Mouse (Mus musculus) urinary bladder, postnatal 4 days (tissue): ENCODE measurements around the gene Rpia.
A peak's percentile ranks its signal among the peaks of the same experiment; 100 is the strongest.

Experiments used
- DNase-seq, 2 experiments: peaks; one replicate each; pipeline ENCODE4 v3.0.0; 2021 to 2022; ENCODE audit warnings: low spot score in 2 of 2

Gene Rpia

GRCm38 (mm10) chr6:70805267-70805666, 13.2 kb upstream of the Rpia start:
- DNase-seq: no peak

DNA sequence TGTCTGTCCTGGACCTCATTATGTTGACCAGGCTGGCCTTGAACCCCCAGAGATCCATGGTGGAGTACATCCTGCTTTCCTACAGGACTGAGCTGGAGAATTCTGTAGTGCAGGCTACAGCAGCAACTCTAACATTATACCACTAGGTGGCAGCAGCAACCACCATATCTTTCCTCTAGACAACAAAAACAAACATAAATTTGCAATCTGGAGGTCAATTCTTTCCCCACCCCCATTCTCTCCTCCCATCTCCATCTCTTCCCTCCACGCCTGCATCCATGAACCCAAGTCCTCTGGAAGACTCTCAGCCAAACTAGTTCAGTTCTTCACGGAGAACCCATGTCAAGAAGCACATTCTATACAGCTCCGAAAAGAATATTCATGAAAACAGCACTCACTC, 12.6 kb upstream of the Rpia start:
- no peak for DNase-seq

DNA sequence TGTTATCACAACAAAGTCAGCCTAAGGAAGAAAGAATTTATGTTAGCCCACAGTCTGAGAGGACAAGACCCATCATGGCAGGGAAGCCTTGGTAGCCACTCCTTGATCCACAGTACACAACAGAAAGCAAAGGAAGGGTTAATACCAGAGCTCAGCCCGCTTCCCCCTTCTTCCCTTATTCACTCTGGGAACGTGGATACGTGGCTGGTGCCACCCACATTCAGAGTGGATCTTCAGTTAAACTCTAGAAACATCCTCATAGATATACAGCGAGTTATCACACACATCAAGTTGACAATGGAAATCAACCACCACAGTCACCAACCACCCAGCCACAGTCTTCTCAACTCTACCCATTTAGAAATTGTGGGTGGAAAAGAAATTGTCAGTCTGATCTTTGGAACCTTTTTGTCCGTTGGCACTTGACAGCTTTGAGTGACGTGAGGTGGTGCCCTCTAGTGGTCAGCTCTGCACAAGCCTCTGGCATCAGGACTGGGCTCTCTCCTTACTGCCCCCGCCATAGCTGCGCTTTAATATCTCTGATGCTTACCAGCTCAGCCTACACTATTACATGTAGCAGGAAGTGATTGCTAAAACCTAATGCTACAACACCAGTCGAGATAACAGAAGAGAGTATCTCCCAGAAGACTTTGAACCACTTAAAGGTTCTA, 5.7 kb upstream of the Rpia start:
- peak in 1 of 2 experiments; percentile 36 for DNase-seq

GRCm38 (mm10) chr6:70796940-70797339, 4.9 kb upstream of the Rpia start:
- DNase-seq: no peak

DNA sequence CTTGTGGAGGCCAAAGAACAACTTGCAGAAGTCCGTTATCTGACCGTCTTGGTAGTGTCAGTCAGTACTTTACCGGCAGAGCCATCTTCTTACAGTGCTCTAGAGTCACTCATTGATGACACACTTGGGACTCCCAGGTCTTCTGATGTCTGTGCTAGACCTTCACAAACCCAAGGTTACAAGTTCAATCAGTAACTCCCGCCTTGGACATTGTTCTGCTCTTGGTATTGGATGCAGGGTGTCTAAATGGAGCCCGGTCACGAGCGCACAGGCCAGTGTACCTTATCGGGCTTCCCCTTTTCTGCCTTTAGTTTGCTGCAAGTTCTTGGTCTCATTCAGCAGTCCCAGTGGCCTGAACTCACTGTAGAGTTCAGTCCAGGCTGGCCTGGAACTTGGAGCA, 612 bp upstream of the Rpia start:
- no peak for DNase-seq

DNA sequence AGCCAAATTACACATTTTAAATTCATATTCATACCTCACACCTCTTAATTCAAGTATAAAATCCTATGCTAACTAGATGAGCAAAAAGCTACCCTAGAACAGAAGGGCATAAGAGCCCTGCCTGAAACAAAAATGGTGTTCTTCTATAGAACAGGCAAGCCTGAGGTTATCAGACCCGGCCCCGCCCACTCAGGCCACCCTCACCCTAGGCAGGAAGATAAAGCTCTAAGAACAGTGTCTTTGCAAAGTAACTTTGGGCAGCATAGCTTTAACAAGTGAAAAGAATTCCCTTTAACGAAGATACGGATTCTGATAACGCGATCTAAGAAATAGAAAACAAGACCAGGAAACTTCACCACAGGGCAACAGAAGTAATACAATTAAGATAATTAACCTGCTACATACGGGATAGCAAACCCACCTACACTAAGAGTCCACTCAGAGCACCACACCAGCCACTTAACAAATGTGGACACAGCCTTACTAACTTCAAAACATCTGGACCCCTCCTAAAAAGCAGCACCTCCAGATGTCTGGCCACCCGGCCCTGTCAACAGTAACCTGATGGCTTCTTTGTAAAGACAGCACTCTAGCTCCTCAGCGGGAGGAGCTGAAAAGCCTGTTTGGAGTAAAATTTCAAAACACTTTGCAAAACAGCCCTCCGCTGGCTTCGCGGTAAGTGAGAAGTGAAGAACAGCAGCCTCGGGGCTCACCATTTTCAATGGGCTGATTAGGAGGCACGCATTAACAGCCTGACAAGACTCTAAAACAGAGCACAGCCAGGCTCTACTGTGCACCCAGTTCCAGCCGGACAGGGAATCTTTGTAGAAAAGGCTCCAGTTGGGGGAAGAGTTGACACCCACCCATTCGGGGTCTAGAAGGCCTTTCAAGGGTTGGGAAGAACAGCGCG, 925 bp downstream of the Rpia start:
- no peak for DNase-seq

GRCm38 (mm10) chr6:70790034-70790650, 1.9 kb downstream of the Rpia start:
- DNase-seq: no peak

DNA sequence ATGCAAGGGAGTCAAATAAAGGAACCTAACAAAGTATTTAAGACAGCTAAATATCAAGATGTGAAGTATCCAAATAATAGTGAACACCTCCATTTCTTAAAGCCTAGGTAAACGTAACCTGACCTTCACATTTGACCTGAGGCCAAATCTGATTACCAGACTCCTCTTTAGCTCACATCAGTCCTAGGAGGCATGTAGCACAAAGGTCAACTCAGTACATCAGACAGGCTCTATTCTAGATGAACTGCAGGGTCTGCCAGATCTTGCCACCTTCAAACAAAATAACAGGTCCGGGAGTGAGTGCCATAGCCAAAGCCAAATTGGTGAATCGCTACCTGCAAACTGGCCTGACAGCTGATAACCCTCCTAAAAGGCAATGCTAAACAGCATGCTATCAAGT, 2.9 kb downstream of the Rpia start:
- no peak for DNase-seq

GRCm38 (mm10) chr6:70787524-70787923, 4.5 kb downstream of the Rpia start:
- no peak for DNase-seq

DNA sequence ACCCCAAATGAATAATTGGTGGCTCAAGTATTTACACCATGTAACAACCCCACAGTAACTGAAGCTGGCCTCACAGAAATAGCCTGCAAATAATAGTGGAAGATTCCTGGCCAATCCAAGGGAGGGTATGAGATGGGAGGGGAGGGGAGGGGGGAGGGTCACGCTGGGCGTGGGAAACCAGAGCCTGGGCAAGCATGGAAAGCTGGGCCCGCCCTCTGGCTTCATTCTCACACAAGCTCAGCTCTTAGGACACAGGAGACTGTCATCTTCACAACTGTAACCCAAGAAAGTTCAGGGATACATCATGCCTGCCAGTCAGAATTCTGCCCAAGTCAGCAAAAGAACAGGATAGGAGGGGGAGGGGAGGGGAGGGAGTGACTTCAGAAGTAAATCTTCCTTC, 6.2 kb downstream of the Rpia start:
- no peak for DNase-seq

DNA sequence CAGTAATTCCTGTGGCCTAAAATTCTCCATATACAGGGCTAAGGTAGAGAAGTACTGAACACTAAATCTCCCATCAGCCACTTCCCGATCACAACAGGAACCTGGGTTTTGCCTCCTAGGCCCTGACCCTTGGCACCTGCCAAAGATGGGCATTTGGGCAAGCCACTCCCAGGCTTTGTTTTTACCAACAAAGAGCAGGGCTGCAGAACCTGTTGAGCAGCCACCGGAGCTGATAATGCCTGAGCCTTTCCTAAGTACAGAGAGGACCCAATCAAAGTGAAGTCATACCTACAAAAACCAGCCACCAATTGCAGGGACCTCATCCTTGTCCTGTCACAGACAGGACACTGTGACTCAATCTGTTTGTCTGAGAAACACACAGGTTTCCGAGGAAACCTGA, 7.2 kb downstream of the Rpia start:
- DNase-seq: no peak

DNA sequence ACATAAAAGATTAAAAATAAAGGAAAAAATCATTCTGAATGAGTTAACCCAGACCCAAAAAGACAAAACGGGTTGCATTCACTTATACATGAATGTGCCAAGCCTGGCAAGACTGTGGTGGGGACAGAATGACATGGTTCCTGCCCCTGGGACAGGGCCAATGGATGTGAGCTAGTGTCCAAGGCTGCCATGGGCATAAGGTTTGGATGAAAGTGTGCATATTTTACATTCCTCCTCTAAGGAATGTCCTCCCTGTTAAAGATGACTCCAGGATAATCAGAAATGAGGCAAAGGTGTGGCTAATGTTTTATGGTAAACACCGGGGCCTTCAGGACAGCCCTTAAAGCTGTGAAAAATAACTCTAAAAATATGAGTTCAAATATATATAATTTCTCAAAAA, 10.7 kb downstream of the Rpia start:
- no peak for DNase-seq

GRCm38 (mm10) chr6:70774372-70774771, 17.7 kb downstream of the Rpia start:
- DNase-seq: no peak

- DNase-seq: no peak
Measured at GRCm38 (mm10) chr6:70773769-70774168, 18.3 kb downstream of the Rpia start.

- peak; percentile 37 to 74 for DNase-seq
Measured at GRCm38 (mm10) chr6:70768769-70769168, 23.3 kb downstream of the Rpia start.

GRCm38 (mm10) chr6:70765076-70765475, 27.0 kb downstream of the Rpia start:
- no peak for DNase-seq

DNA sequence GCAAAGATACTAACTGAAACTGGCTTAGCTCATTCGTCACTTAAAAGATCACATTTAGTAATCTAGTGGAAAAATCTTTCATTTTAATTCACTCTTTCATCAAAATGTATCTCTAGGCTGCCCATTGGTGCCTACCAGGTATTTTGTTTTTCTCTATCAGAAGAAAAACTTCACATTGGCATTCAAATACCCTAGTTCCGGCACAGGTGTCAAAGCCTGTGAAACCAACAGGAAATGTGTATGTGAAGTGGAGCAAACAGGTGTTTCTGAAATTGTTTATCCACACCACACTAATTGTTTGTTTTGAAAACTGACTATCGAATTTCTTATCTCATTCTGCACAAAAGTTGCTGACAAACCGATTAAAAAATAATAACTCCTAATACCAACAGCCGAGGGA, 27.5 kb downstream of the Rpia start:
- DNase-seq: no peak

GRCm38 (mm10) chr6:70763881-70764280, 28.2 kb downstream of the Rpia start:
- DNase-seq: no peak

DNA sequence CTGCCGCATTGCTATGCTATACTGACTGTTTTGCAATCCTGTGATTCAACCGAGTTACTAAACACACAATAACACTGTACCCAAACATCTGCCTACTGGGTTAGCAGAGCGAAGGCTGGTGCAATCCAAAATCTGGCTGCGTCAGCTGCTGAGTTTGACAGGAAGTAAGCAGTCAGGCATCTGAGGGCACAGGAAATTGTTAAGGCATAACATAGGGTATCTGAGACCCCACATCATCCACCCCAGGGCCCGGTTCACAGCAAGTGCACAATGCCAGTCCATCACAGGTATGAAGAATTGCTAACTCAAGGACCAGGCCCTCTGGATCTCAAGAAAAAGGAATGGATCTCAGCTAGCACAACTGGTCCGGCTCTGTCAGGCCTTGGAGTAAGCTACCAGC, 29.4 kb downstream of the Rpia start:
- DNase-seq: no peak

GRCm38 (mm10) chr6:70760951-70761350, 31.1 kb downstream of the Rpia start:
- DNase-seq: no peak

DNA sequence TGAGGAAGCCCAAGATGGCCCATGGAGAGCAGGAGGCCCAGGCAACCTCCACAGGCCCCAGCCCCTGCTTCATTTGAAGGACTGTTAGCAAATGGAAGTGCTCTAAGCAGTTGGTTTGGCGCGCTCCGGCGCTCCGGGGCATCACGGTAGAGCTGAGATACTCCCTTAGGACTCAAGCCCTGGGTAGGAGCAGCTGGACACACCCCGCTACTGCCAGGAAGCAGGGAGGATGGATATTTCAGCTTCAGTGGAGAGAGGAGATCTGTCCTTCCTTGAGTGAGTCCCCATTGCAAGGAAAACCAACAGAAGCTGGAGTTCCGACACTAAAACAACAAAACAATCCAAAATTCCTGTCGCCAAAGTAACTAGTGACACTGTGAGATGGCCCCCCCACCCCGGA, 37.2 kb downstream of the Rpia start:
- DNase-seq: no peak

- no peak for DNase-seq
Measured at GRCm38 (mm10) chr6:70752351-70752750, 39.7 kb downstream of the Rpia start.

DNA sequence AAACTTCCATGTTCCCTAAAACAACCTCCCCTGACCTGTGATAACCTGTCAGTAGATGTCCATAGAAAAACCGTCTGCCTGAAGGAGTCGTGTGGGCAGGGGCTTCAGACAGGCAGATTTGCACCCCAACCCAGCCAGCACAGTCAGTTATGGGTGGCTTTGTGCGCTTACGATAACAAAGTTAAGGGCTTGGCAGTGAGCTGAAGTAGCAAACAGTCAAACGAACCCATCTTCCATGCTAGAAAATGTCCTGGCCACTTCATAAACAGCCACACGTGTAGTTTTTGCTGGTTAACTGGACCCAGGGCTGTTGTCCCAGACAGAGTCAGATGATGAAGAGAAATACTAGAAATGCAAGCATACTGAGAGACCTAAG, 40.1 kb downstream of the Rpia start:
- DNase-seq: no peak
